Mouse (Mus musculus): ENCODE measurements around the gene Ppp1r21. TPM values are rescaled to one million over a fixed set of nuclear protein-coding genes. Genes with fewer than 3 reads are reported as not detected.

Ppp1r21 gene
- total RNA-seq, 1 experiment, result 24.8 TPM

- Histone ChIP-seq H3K9me3 (ENCODE audit: control insufficient read depth, insufficient read depth, low read depth, low read length) (no peaks in the 10 kb centered on the region), H3K4me1 (ENCODE audit: control insufficient read depth in 2 of 2, insufficient read depth in 2 of 2, low read length in 2 of 2, poor library complexity in 1 of 2) (peaks cover 1 to 9% of the 10 kb centered on the region in 2 experiments; a peak in 2 of 4 replicates), H3K9ac (ENCODE audit: insufficient read depth, low read depth, low read length, poor library complexity, severe bottlenecking) (peak overlapping the region; percentile 30; the same call in 1 of the 2 replicates), H3K4me3 (ENCODE audit: insufficient read depth in 1 of 2, low read depth in 1 of 2, low read length in 2 of 2, poor library complexity in 1 of 2, severe bottlenecking in 1 of 2) (peak overlapping the region; percentile 28 to 54; a peak in 2 of 4 replicates), H3K27ac (ENCODE audit: insufficient read depth, low read depth, low read length, poor library complexity, severe bottlenecking) (no peak overlapping the region), H3K36me3 (ENCODE audit: control insufficient read depth, insufficient read depth, low read length, poor library complexity, severe bottlenecking) (peaks cover 9% of the 10 kb centered on the region)
- TF ChIP-seq CHD2 (IDR thresholded peaks at IDR 0.05; ENCODE audit: low read depth, low read length) (no peak), ZNF384 (IDR thresholded peaks at IDR 0.05; ENCODE audit: low read depth, low read length) (no peak), MAFK (IDR thresholded peaks at IDR 0.05; ENCODE audit: insufficient read depth, low read depth, low read length) (no peak)
- DNase-seq (ENCODE audit: low read depth, low spot score), result no peak
- in situ Hi-C loops (cut with MboI; ENCODE audit: low sequenced_read_pairs in 2 of 2, unreplicated experiment in 2 of 2), result no loop called here
Observed at GRCm38 (mm10) chr17:88549411-88550191, 19.7 kb downstream of the Ppp1r21 start.

- peaks cover 1 to 9% of the 10 kb centered on the region in 2 experiments; a peak in 2 of 4 replicates for H3K4me1 ChIP-seq (ENCODE audit: control insufficient read depth in 2 of 2, insufficient read depth in 2 of 2, low read length in 2 of 2, poor library complexity in 1 of 2)
- H3K27ac ChIP-seq (ENCODE audit: insufficient read depth, low read depth, low read length, poor library complexity, severe bottlenecking), result no peak overlapping the region
- no peak overlapping the region for H3K4me3 ChIP-seq (ENCODE audit: insufficient read depth in 1 of 2, low read depth in 1 of 2, low read length in 2 of 2, poor library complexity in 1 of 2, severe bottlenecking in 1 of 2)
- DNase-seq (ENCODE audit: low read depth, low spot score), result no peak
- TF ChIP-seq ZC3H11A (IDR thresholded peaks at IDR 0.05; ENCODE audit: borderline replicate concordance, low read depth, low read length) (no peak), HCFC1 (IDR thresholded peaks at IDR 0.05; ENCODE audit: borderline replicate concordance, insufficient read depth, low read length) (no peak), ZNF384 (IDR thresholded peaks at IDR 0.05; ENCODE audit: low read depth, low read length) (no peak), MAFK (IDR thresholded peaks at IDR 0.05; ENCODE audit: insufficient read depth, low read depth, low read length) (no peak), CHD2 (IDR thresholded peaks at IDR 0.05; ENCODE audit: low read depth, low read length) (no peak)
- H3K9ac ChIP-seq (ENCODE audit: insufficient read depth, low read depth, low read length, poor library complexity, severe bottlenecking), result no peak overlapping the region
- no peaks in the 10 kb centered on the region for H3K9me3 ChIP-seq (ENCODE audit: control insufficient read depth, insufficient read depth, low read depth, low read length)
- in situ Hi-C loops (cut with MboI; ENCODE audit: low sequenced_read_pairs in 2 of 2, unreplicated experiment in 2 of 2), result no loop called here
- H3K36me3 ChIP-seq (ENCODE audit: control insufficient read depth, insufficient read depth, low read length, poor library complexity, severe bottlenecking), result peaks cover 8% of the 10 kb centered on the region
Observed at GRCm38 (mm10) chr17:88550351-88550750, 20.4 kb downstream of the Ppp1r21 start.

GRCm38 (mm10) chr17:88550981-88551940 is 21.3 kb downstream of the Ppp1r21 start:
- peaks cover 1 to 14% of the 10 kb centered on the region in 2 experiments; a peak in 2 of 4 replicates for H3K4me1 ChIP-seq (ENCODE audit: control insufficient read depth in 2 of 2, insufficient read depth in 2 of 2, low read length in 2 of 2, poor library complexity in 1 of 2)
- H3K36me3 ChIP-seq (ENCODE audit: control insufficient read depth, insufficient read depth, low read length, poor library complexity, severe bottlenecking), result peaks cover 7% of the 10 kb centered on the region
- in situ Hi-C loops (cut with MboI; ENCODE audit: low sequenced_read_pairs in 2 of 2, unreplicated experiment in 2 of 2), result no loop called here
- no peaks in the 10 kb centered on the region for H3K9me3 ChIP-seq (ENCODE audit: control insufficient read depth, insufficient read depth, low read depth, low read length)
- TF ChIP-seq CHD2 (IDR thresholded peaks at IDR 0.05; ENCODE audit: low read depth, low read length), result no peak
- no peak for TF ChIP-seq ZC3H11A (IDR thresholded peaks at IDR 0.05; ENCODE audit: borderline replicate concordance, low read depth, low read length)
- no peak for TF ChIP-seq ZNF384 (IDR thresholded peaks at IDR 0.05; ENCODE audit: low read depth, low read length)
- TF ChIP-seq HCFC1 (IDR thresholded peaks at IDR 0.05; ENCODE audit: borderline replicate concordance, insufficient read depth, low read length), result no peak
- no peak for TF ChIP-seq MAFK (IDR thresholded peaks at IDR 0.05; ENCODE audit: insufficient read depth, low read depth, low read length)
- H3K9ac ChIP-seq (ENCODE audit: insufficient read depth, low read depth, low read length, poor library complexity, severe bottlenecking), result no peak overlapping the region
- H3K27ac ChIP-seq (ENCODE audit: insufficient read depth, low read depth, low read length, poor library complexity, severe bottlenecking), result no peak overlapping the region
- H3K4me3 ChIP-seq (ENCODE audit: insufficient read depth in 1 of 2, low read depth in 1 of 2, low read length in 2 of 2, poor library complexity in 1 of 2, severe bottlenecking in 1 of 2), result no peak overlapping the region
- DNase-seq (ENCODE audit: low read depth, low spot score), result no peak

DNA sequence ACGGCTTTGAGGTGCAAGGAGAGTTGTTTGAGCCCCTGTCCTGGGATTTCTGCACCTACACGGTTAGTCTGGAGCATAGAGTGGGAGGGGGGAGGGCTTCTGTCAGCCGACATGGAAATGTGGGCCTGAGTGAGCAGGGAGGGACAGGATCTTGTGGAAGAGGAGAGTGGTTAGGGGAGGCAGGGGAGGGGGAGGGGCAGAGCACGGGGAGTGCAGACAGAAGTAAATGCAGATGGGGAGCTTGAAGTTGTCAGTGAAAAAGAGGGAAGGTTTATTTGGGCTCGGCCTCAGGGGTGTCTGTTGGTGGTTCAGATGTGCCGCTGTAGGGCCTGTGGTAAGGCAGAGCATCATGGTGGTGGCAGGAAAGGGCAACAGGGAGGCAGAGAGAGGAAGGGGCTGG is 22.6 kb downstream of the Ppp1r21 start:
- TF ChIP-seq HCFC1 (IDR thresholded peaks at IDR 0.05; ENCODE audit: borderline replicate concordance, insufficient read depth, low read length), result no peak
- no peak for TF ChIP-seq MAFK (IDR thresholded peaks at IDR 0.05; ENCODE audit: insufficient read depth, low read depth, low read length)
- TF ChIP-seq ZC3H11A (IDR thresholded peaks at IDR 0.05; ENCODE audit: borderline replicate concordance, low read depth, low read length), result no peak
- no peak for TF ChIP-seq ZNF384 (IDR thresholded peaks at IDR 0.05; ENCODE audit: low read depth, low read length)
- Histone ChIP-seq H3K4me3 (ENCODE audit: insufficient read depth in 1 of 2, low read depth in 1 of 2, low read length in 2 of 2, poor library complexity in 1 of 2, severe bottlenecking in 1 of 2) (no peak overlapping the region), H3K4me1 (ENCODE audit: control insufficient read depth in 2 of 2, insufficient read depth in 2 of 2, low read length in 2 of 2, poor library complexity in 1 of 2) (peaks cover 1 to 14% of the 10 kb centered on the region in 2 experiments; a peak in 3 of 4 replicates), H3K36me3 (ENCODE audit: control insufficient read depth, insufficient read depth, low read length, poor library complexity, severe bottlenecking) (peaks cover 5% of the 10 kb centered on the region), H3K9me3 (ENCODE audit: control insufficient read depth, insufficient read depth, low read depth, low read length) (no peaks in the 10 kb centered on the region), H3K9ac (ENCODE audit: insufficient read depth, low read depth, low read length, poor library complexity, severe bottlenecking) (no peak overlapping the region), H3K27ac (ENCODE audit: insufficient read depth, low read depth, low read length, poor library complexity, severe bottlenecking) (no peak overlapping the region)
- DNase-seq (ENCODE audit: low read depth, low spot score), result no peak
- in situ Hi-C loops (cut with MboI; ENCODE audit: low sequenced_read_pairs in 2 of 2, unreplicated experiment in 2 of 2), result no loop called here
